Mouse (Mus musculus) embryonic fibroblast, embryonic 13.5 days (primary cell): Measurements from ENCODE around the gene Vmn1r4.

Experiments used
- CTCF ChIP-seq: IDR thresholded peaks from 2 replicates; pipeline ENCODE4 v1.5.1; 2011; ENCODE audit warnings: mild to moderate bottlenecking, control low read depth, low read length, moderate library complexity, borderline replicate concordance; ENCODE audit not compliant: insufficient read depth
- POLR2A ChIP-seq: IDR thresholded peaks from 2 replicates; pipeline ENCODE4 v1.6.1; 2011; ENCODE audit warnings: low read depth, mild to moderate bottlenecking, control low read depth, low read length, moderate library complexity

GRCm38 (mm10) chr6:56919330-56920044, 4.3 kb upstream of the Vmn1r4 start:
- TF ChIP-seq CTCF = no peak
- no peak for TF ChIP-seq POLR2A
